Mouse (Mus musculus) right cerebral cortex, postnatal 14 days (tissue): ENCODE results near the gene Cbx4.

Source experiments
- DNase-seq: peaks from one replicate; pipeline ENCODE4 v3.0.0; 2022

Cbx4 gene

DNA sequence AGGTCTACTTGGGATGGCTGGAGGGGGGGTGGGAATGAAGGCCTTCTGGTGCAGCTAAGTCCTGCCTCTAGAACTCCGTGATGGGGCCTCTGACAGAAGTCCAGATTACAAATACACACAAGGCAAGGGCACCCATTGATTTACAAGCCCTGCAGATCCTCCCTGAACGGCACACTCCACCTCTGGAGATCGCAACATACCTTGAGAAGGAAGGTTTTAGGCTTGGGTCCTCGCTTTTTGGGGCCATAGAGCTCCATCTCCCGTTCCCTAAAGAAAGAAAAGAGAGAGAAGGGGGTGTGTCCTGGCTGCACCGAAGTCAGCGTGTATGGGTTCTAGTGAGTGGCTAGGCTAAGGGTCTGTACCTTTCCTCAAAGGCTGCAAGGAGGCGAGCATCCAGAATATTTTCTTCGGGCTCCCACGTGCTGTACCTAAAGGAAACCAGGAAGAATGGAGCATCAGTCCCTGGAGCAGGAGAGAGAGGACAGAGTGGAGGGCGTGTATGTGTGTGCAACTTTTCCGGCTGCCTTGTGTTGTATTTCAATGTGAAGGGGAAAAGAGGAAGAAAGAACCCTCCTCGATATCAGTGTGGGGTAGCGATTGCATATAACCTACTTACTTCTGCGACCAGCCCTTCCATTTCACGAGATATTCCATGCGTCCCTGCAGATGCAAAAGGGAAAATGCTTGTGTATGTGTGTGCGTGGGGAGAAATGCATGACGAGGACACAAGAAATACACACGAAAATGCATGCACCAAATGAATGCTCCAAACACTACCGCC is 46.1 kb downstream of the Cbx4 start:
- no peak for DNase-seq

DNA sequence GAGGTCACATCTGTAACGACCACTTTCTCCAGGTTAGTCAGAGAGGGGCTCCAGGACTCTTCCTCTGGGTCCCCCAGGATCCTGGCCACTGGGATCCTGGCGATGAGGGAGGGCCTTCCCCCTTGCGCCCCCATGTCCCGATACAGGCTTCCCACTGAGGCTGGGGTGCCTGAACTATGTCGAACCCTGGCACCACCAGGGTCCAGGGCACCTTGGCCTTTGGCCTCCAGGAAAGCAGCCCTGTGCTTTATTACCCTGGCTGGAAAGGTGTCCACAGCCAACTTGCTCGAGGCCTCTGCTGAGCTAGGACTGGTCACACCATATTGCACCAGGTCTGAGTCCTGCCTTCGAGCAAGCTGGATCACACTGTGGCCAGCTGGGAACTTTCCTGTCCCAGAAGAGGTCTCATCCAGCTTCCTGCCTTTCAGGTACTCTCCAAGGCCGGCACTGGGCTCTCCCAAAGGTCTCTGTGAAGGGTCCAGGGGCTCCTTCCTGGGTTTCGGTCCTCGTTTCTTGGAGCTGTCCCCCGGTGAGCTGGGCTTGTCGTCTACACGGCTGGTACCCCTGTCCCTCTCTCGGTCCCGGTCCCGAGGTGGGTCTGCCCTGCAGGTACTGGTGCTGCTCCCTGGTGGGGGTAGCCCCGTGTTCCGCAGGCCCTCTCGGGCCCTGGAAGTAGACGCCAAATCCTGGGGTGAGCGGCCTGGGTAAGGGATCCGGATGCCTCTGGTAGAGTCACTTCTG is 47.1 kb downstream of the Cbx4 start:
- no peak for DNase-seq

DNA sequence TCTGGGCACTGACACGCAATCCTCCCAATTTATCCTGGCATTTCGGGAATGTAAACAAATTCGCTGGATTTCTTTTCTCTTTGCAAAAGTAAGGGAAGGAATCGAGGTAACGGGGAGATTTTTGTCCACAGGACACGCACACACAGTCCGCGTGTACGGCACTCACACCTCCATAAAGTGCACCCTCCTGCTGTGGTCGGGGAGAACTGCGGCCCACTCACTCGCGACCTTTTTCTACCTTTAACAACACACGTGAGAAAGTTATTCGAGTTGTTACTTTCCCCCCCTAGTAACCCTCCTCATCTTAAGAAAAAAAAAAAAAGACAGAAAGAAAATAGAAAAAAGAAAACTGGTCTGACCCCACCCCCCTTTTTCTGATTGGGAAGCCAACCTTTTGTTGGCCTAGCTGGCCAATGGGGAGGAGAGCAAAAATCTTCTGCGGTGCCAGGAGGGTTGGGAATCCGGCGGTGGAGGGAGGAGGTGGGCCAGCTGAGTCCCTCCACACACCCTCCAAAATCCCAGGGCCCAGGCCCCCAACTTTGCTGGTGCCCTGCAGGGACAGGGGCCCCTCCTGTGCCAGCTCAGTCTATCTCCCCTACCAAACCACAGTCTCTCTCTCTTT is 48.1 kb downstream of the Cbx4 start:
- DNase-seq: no peak

DNA sequence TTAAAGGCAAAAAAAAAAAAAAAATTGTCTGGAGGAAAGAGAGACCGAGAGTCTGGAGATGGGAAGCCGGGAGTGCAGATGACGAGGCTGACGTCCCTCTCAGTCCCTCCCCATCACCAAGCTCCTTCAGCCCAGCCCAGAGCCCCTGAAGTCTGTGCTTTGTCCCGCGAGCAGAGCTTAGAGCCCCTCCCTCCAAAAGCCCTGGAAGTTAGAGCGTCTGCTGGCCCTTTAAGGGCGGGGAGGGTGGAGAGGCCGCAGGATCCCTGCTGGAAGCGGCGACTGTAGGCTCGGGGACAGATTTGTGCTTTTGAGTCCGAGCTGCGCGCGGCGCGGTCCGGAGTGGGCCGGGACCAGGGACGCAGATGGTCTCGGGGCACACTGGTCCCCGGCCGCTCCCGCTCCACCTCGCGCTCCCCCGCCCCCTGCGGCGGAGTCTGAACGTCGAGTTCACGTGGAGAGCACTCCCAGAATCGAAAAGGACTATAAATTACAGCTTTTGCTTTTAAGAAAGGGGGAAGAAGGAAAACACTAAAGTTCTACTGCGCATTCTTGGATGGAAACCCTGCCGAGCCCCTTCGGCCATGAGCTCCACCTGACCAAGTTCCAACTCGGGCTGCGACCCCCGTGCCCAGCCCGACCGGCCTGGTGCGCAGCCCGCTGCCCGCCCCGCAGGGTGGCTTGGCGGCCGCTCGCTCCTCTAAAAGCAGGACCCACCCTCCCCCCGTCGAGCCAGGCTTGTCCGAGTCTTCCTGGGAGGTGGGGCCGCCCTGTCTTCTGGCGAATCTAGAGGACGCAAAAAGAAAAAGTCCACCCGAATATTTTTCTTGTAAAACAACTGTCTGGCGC is 48.9 kb downstream of the Cbx4 start:
- DNase-seq: no peak

DNA sequence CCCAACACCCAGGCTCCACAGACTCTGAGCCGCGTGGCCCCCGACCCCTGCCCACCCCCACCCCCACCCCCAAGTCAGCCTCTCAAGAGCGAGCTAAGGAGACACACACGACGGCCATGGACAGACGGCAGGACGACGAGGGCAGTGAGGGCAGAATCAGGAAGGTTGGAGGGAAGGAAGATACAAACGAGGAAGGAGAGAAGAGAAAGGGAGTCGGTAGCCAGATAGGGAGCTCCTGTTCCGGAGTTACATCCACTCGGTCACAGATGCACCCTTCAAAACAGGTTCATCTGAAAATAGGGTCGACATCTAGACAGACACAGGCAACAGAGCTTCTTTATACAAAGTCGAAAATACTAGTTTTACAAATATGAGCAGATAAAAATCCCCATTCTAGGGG is 49.6 kb downstream of the Cbx4 start:
- DNase-seq: no peak

DNA sequence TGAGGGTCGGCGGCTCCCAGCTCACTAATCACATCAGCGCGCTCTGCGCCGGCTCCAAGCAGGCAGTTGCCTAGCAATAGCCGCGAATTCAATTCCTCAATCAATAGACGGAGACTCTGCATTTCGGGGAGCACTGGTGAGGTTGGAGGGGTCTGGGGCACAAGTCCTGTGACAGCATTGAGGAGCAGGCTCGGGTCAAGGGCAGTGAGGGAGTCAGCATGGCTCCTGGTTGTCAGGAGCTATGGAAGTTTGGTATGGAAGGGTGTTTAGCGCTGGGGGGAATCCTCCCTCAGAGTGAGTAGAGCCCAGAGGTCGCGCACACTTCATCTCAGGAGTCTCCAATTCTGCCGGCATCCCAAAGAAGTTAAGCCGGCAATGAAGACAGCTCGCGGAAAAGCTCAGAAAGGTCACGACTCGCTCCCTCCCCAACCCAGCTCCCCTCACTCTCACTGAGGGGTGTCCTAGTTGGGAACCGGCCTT is 50.3 kb downstream of the Cbx4 start:
- no peak for DNase-seq

DNA sequence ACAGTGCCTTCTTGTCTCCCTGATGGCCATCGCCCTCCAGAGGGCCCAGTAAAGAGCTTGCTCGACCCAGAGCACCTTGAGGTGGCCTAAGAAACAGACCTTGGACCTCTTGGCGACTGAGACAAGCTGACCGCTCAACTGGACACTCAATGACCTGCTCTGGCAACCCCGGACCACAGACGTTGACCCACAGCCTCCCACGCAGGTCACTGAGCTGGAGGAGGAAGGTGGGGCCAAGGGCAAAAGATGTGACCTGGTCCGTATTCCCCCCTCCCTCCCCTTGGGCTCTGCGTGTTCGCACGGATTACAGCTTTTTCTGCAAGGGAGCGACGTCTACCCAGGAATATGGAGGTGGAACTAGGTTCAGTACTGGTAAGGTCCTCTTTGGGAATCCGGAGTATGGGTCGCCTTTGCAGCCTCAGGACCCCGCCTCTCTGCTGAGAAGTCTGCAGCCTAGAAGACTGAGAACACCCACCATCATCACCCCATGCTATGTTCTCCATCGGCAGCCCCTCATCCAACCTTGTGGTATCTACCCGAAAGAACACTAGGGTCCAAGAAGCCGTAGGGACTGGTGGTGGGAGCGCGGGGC is 50.8 kb downstream of the Cbx4 start:
- no peak for DNase-seq

DNA sequence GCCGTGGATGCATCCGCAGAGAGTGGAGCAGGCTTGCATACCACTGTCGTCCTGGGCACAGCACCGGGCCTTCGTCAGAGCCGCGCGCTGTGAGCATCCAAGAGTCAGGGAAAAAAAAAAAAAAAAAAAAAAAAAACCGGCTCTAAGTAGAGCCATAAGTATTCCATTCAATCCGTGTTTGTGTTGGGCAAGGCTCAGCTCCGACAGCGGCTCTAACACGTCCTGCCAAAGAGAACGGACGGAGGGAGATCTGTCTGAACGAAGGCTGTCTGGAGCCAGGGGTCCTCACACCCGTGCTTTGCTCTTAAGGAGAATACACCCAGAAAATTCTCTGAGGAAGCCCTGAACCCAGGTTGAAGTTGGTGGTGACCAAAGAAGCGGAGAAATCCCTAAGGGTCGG is 51.4 kb downstream of the Cbx4 start:
- DNase-seq: no peak

DNA sequence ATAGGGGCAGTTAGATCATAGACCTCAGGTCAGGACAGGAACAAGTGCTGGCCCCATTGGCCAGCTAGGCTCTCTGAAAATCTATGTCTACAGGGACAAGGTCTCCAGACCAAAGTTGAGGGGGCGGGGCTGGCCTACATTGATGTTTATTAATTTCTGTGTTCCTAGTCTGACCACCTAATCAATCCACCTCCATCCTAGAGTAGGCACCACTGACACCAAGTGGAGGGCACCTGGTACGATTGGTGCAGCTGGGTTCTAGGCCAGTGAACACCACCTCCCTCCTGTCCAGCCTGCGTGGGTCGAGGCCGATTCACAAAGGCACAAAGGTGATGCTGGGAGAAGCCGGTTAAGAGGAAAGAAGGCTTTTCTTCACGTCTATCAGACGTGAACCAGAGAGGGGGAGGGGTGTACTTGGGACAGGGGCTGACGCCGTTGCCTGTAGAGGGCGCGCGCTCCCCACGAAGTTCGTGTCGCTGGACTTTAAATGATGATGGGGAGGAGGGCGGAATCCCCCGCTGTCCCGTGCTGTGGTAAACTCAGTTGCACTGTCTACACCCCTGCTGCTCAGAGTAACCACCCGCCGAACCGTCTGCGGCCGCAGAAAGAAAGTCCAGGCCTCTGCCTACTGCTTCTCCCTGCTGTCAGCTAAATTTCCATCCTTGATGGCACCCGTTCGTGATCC is 52.0 kb downstream of the Cbx4 start:
- DNase-seq: peak; percentile 86
